Mouse (Mus musculus) MEL (cell line): ENCODE measurements around the gene Tbx21. TPM values are rescaled to one million over a fixed set of nuclear protein-coding genes. Genes with fewer than 3 reads are reported as not detected.
A peak's percentile ranks its signal among the peaks of the same experiment; 100 is the strongest.

Source experiments
- DNase-seq: peaks from one replicate; pipeline ENCODE4 v3.0.0; 2011; ENCODE audit warnings: low read depth, low spot score
- H3K27ac ChIP-seq: 2 replicates; pipeline ENCODE4 v1.5.1; 2012; ENCODE audit warnings: low read depth, mild to moderate bottlenecking, control low read depth, low read length, moderate library complexity; ENCODE audit not compliant: control insufficient read depth
- H3K27me3 ChIP-seq, 2 experiments: fragments of 150-350 bp in 1 of 2; sonication (generic) in 1 of 2; 2 replicates each; pipeline ENCODE4 v1.6.1; 2012; ENCODE audit warnings: low read length in 2 of 2, mild to moderate bottlenecking in 2 of 2, improper control_type of control experiment in 1 of 2, moderate library complexity in 1 of 2; ENCODE audit not compliant: insufficient read depth in 2 of 2, control insufficient read depth in 1 of 2
- H3K36me3 ChIP-seq, 2 experiments: 2 replicates each; pipeline ENCODE4 v1.6.1; 2012 to 2014; ENCODE audit warnings: low read length in 2 of 2, improper control_type of control experiment in 1 of 2, inconsistent platforms in 1 of 2, mild to moderate bottlenecking in 1 of 2; ENCODE audit not compliant: insufficient read depth in 2 of 2, control insufficient read depth in 1 of 2
- H3K4me1 ChIP-seq, 2 experiments: fragments of 150-350 bp in 1 of 2; sonication (generic) in 1 of 2; 2 replicates each; pipeline ENCODE4 v1.6.1; 2012; ENCODE audit warnings: low read length in 2 of 2, improper control_type of control experiment in 1 of 2, mild to moderate bottlenecking in 1 of 2; ENCODE audit not compliant: insufficient read depth in 2 of 2, control insufficient read depth in 1 of 2
- H3K4me3 ChIP-seq, 2 experiments: fragments of 150-350 bp in 1 of 2; sonication (generic) in 1 of 2; 2 replicates each; pipeline ENCODE4 v1.5.1; 2012; ENCODE audit warnings: low read depth in 2 of 2, low read length in 2 of 2, mild to moderate bottlenecking in 2 of 2, moderate library complexity in 2 of 2, control low read depth in 1 of 2, improper control_type of control experiment in 1 of 2; ENCODE audit not compliant: control insufficient read depth in 1 of 2, insufficient read depth in 1 of 2
- H3K79me2 ChIP-seq: 2 replicates; pipeline ENCODE4 v1.6.1; 2012; ENCODE audit warnings: mild to moderate bottlenecking, low read length, moderate library complexity; ENCODE audit not compliant: control insufficient read depth, poor library complexity, insufficient read depth
- H3K9ac ChIP-seq: 2 replicates; pipeline ENCODE4 v1.6.1; 2012; ENCODE audit warnings: low read depth, mild to moderate bottlenecking, control low read depth, low read length, moderate library complexity; ENCODE audit not compliant: control insufficient read depth, poor library complexity, severe bottlenecking
- H3K9me3 ChIP-seq: fragments of 150-350 bp; sonication (generic); replicated peaks from 2 replicates; pipeline ENCODE4 v1.6.1; 2012; ENCODE audit warnings: mild to moderate bottlenecking, low read length, improper control_type of control experiment, moderate library complexity; ENCODE audit not compliant: insufficient read depth
- CHD1 ChIP-seq: IDR thresholded peaks from 2 replicates; pipeline ENCODE4 v1.6.1; 2012; ENCODE audit warnings: low read depth, mild to moderate bottlenecking, inconsistent platforms, low read length, improper control_type of control experiment
- CTCF ChIP-seq, 3 experiments: IDR thresholded peaks in 2 of 3; conservative IDR thresholded peaks in 1 of 3; 2 replicates each; pipeline ENCODE4 v1.5.1; 2011 to 2012; ENCODE audit warnings: low read length in 3 of 3, low read depth in 2 of 3, mild to moderate bottlenecking in 2 of 3, improper control_type of control experiment in 1 of 3, inconsistent platforms in 1 of 3, mixed read lengths in 1 of 3, moderate library complexity in 1 of 3; ENCODE audit not compliant: control insufficient read depth in 1 of 3, insufficient read depth in 1 of 3, poor library complexity in 1 of 3, severe bottlenecking in 1 of 3
- E2F4 ChIP-seq: IDR thresholded peaks from 2 replicates; pipeline ENCODE4 v1.6.1; 2011; ENCODE audit warnings: low read depth, low read length, improper control_type of control experiment, borderline replicate concordance
- ELF1 ChIP-seq: IDR thresholded peaks from 2 replicates; pipeline ENCODE4 v1.6.1; 2014; ENCODE audit warnings: low read depth, mild to moderate bottlenecking, inconsistent platforms, low read length, improper control_type of control experiment, moderate library complexity
- ETS1 ChIP-seq: IDR thresholded peaks from 2 replicates; pipeline ENCODE4 v1.6.1; 2012; ENCODE audit warnings: low read depth, mild to moderate bottlenecking, inconsistent platforms, low read length, improper control_type of control experiment, moderate library complexity
- GABPA ChIP-seq: IDR thresholded peaks from 2 replicates; pipeline ENCODE4 v1.6.1; 2012; ENCODE audit warnings: low read depth, mild to moderate bottlenecking, inconsistent platforms, low read length, improper control_type of control experiment, moderate library complexity
- GATA1 ChIP-seq: IDR thresholded peaks from 2 replicates; pipeline ENCODE4 v1.6.1; 2011; ENCODE audit warnings: low read depth, low read length, improper control_type of control experiment
- JUND ChIP-seq: IDR thresholded peaks from 2 replicates; pipeline ENCODE4 v1.6.1; 2011; ENCODE audit warnings: low read depth, mild to moderate bottlenecking, improper control_type of control experiment, low read length
- MAX ChIP-seq: IDR thresholded peaks from 2 replicates; pipeline ENCODE4 v1.6.1; 2011; ENCODE audit warnings: low read length, improper control_type of control experiment
- MAZ ChIP-seq: IDR thresholded peaks from 2 replicates; pipeline ENCODE4 v1.6.1; 2012; ENCODE audit warnings: low read depth, mild to moderate bottlenecking, inconsistent platforms, low read length, improper control_type of control experiment
- MXI1 ChIP-seq: IDR thresholded peaks from 2 replicates; pipeline ENCODE4 v1.6.1; 2011; ENCODE audit warnings: mild to moderate bottlenecking, low read depth, low read length, improper control_type of control experiment
- MYB ChIP-seq: IDR thresholded peaks from 2 replicates; pipeline ENCODE4 v1.6.1; 2011; ENCODE audit warnings: mild to moderate bottlenecking, low read depth, low read length, improper control_type of control experiment
- MYC ChIP-seq: IDR thresholded peaks from 2 replicates; pipeline ENCODE4 v1.6.1; 2011; ENCODE audit warnings: low read depth, mild to moderate bottlenecking, low read length, improper control_type of control experiment, moderate library complexity
- NRF1 ChIP-seq: IDR thresholded peaks from 2 replicates; pipeline ENCODE4 v1.6.1; 2014; ENCODE audit warnings: low read depth, mild to moderate bottlenecking, inconsistent platforms, low read length, improper control_type of control experiment, moderate library complexity; ENCODE audit not compliant: poor library complexity, insufficient read depth, severe bottlenecking
- POLR2A ChIP-seq, 2 experiments: IDR thresholded peaks; 2 replicates each; pipeline ENCODE4 v1.6.1; 2011 to 2012; ENCODE audit warnings: low read length in 2 of 2, mild to moderate bottlenecking in 2 of 2, control low read depth in 1 of 2, improper control_type of control experiment in 1 of 2, low read depth in 1 of 2, moderate library complexity in 1 of 2; ENCODE audit not compliant: control insufficient read depth in 1 of 2, insufficient read depth in 1 of 2, poor library complexity in 1 of 2
- POLR2AphosphoS2 ChIP-seq: IDR thresholded peaks from 2 replicates; pipeline ENCODE4 v1.6.1; 2011; ENCODE audit warnings: low read length, improper control_type of control experiment
- POLR2AphosphoS5 ChIP-seq: IDR thresholded peaks from 2 replicates; pipeline ENCODE4 v1.6.1; 2012; ENCODE audit warnings: low read depth, borderline replicate concordance, mild to moderate bottlenecking, inconsistent platforms, low read length, moderate library complexity, mixed read lengths
- RAD21 ChIP-seq: IDR thresholded peaks from 2 replicates; pipeline ENCODE4 v1.6.1; 2011; ENCODE audit warnings: mild to moderate bottlenecking, low read depth, low read length, improper control_type of control experiment
- RCOR1 ChIP-seq: IDR thresholded peaks from 2 replicates; pipeline ENCODE4 v1.6.1; 2012; ENCODE audit warnings: low read depth, mild to moderate bottlenecking, inconsistent platforms, low read length, improper control_type of control experiment
- SIN3A ChIP-seq: IDR thresholded peaks from 2 replicates; pipeline ENCODE4 v1.6.1; 2012; ENCODE audit warnings: low read length, improper control_type of control experiment, inconsistent platforms
- SMC3 ChIP-seq: IDR thresholded peaks from 2 replicates; pipeline ENCODE4 v1.6.1; 2011; ENCODE audit warnings: low read depth, low read length, improper control_type of control experiment
- TAL1 ChIP-seq: IDR thresholded peaks from 2 replicates; pipeline ENCODE4 v1.6.1; 2012; ENCODE audit warnings: mild to moderate bottlenecking, inconsistent platforms, low read length, moderate library complexity, mixed read lengths
- ZC3H11A ChIP-seq: IDR thresholded peaks from 2 replicates; pipeline ENCODE4 v1.6.1; 2012; ENCODE audit warnings: low read depth, mild to moderate bottlenecking, inconsistent platforms, low read length, improper control_type of control experiment
- ZMIZ1 ChIP-seq: IDR thresholded peaks from 2 replicates; pipeline ENCODE4 v1.6.1; 2012; ENCODE audit warnings: low read depth, mild to moderate bottlenecking, inconsistent platforms, low read length, improper control_type of control experiment, moderate library complexity
- ZNF384 ChIP-seq: IDR thresholded peaks from 2 replicates; pipeline ENCODE4 v1.6.1; 2012; ENCODE audit warnings: low read depth, mild to moderate bottlenecking, inconsistent platforms, low read length, improper control_type of control experiment
- polyA plus RNA-seq, 2 experiments: library from polyadenylated mRNA; stranded (reverse) in 1 of 2; unstranded in 1 of 2; fragments of >175 nt in 1 of 2; fragments of >200 nt in 1 of 2; gene quantifications; 2 replicates each; pipeline versions ENCODE4 v1.2.1 to v1.2.4; 2012; ENCODE audit warnings: low replicate concordance in 2 of 2, low read depth in 1 of 2; ENCODE audit not compliant: insufficient read length in 2 of 2, insufficient read depth in 1 of 2, missing spikeins in 1 of 2
- total RNA-seq: library from RNA; depleted of rRNA; stranded (reverse); fragments of 300-350 nt; gene quantifications from 2 replicates; pipeline ENCODE4 v1.2.3, GENCODE M21; 2012

Gene Tbx21
- total and polyA plus RNA-seq, 3 experiments = not detected

DNA sequence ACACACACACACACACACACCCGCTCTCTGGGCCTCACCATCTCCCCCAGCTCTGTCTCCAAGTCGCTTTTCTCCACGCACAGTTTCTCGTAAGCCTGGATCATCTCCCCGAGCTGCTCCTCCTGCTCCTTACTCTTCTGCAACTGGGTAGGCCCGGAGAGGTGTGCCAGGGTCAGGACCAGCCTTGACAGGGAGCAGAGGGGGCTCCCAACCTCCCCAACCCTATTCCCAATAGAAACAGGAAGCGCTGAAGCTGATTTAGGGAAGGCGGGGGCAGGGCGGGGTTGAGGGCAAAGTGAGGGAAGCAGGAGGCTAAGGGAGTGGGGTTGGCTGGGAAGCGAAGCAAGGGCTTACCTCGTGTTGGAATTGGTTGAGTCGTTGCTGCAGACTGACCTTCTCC lies 33.5 kb upstream of the Tbx21 start:
- peaks cover 7 to 23% of the 10 kb centered on the region in 2 experiments; a peak in 2 of 4 replicates for H3K4me1 ChIP-seq
- TF ChIP-seq NRF1 (no peak), CTCF (IDR thresholded peaks at IDR 0.05 in 2 of 3, conservative IDR thresholded peaks at IDR 0.05 in 1 of 3; ENCODE audit: control insufficient read depth in 1 of 3, insufficient read depth in 1 of 3, low read depth in 2 of 3, low read length in 3 of 3, poor library complexity in 1 of 3, severe bottlenecking in 1 of 3) (no peak), MAX (no peak), GATA1 (no peak), MYB (no peak), POLR2A (IDR thresholded peaks at IDR 0.05; ENCODE audit: control insufficient read depth in 1 of 2, insufficient read depth in 1 of 2, low read depth in 1 of 2, low read length in 2 of 2, poor library complexity in 1 of 2) (no peak), SIN3A (no peak), ETS1 (no peak), GABPA (no peak), TAL1 (no peak), ZC3H11A (no peak)
- TF ChIP-seq, all 39 proteins: peak for 0
- no peak overlapping the region for H3K4me3 ChIP-seq
- no peaks in the 10 kb centered on the region for H3K27me3 ChIP-seq
- DNase-seq = no peak
- H3K27ac ChIP-seq = no peak overlapping the region
- no peaks in the 10 kb centered on the region for H3K9me3 ChIP-seq
- H3K79me2 ChIP-seq = peaks cover 7% of the 10 kb centered on the region; the same call in 1 of the 2 replicates
- H3K36me3 ChIP-seq = peaks cover 2 to 8% of the 10 kb centered on the region in 2 experiments; a peak in 2 of 4 replicates
- no peak overlapping the region for H3K9ac ChIP-seq

DNA sequence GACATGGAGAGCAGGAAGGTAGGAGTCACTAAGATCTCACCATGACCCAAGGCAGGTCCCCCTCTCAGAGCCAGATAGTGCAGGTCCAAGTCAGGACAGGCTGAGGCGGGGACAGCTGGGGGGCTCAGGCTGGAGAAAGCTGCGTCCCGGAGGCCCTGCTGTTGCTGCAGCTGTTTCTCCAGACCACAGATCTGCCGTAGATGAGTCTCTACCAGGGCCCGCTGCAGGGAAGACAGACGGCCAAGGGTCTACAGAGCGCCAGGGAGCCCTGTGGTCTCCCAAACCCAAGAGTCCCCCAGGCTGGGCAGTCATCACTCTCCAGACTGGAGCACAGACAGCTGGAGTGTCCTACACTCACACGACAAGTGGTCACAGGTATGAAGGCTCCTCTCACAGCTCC lies 32.2 kb upstream of the Tbx21 start:
- H3K27ac ChIP-seq = no peak overlapping the region
- TF ChIP-seq POLR2AphosphoS5 (no peak), MYB (no peak), JUND (no peak)
- H3K4me3 ChIP-seq = no peak overlapping the region
- H3K79me2 ChIP-seq = peaks cover 7% of the 10 kb centered on the region; the same call in 1 of the 2 replicates
- H3K4me1 ChIP-seq = peaks cover 7 to 23% of the 10 kb centered on the region in 2 experiments; a peak in 2 of 4 replicates
- peaks cover 2 to 8% of the 10 kb centered on the region in 2 experiments; a peak in 2 of 4 replicates for H3K36me3 ChIP-seq
- DNase-seq = no peak
- no peaks in the 10 kb centered on the region for H3K27me3 ChIP-seq
- no peaks in the 10 kb centered on the region for H3K9me3 ChIP-seq
- H3K9ac ChIP-seq = no peak overlapping the region

DNA sequence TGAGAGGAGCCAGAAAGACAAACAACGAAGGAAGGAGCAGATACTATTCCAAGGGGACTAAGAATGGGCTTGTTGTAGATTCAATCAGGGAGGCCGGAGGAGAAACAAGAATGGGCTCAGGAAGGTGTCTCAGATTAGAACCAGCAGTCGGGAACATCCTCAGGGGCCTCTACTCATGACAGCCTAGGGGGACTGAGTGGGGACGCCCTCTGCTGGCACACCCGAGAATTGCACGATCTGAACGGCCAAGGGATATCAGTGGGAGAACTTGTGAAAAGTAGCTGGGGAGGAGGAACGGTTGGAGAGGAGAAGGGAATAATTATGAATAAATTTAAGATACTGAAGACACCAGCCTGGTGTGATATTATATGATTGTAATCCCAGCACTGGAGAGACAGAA lies 31.6 kb upstream of the Tbx21 start:
- H3K4me1 ChIP-seq = peaks cover 5 to 17% of the 10 kb centered on the region in 2 experiments; a peak in 2 of 4 replicates
- no peaks in the 10 kb centered on the region for H3K27me3 ChIP-seq
- TF ChIP-seq POLR2AphosphoS2 (no peak), CTCF (IDR thresholded peaks at IDR 0.05 in 2 of 3, conservative IDR thresholded peaks at IDR 0.05 in 1 of 3; ENCODE audit: control insufficient read depth in 1 of 3, insufficient read depth in 1 of 3, low read depth in 2 of 3, low read length in 3 of 3, poor library complexity in 1 of 3, severe bottlenecking in 1 of 3) (peak; percentile 95 to 99 (median 98)), MYB (no peak), ZNF384 (no peak), ZMIZ1 (no peak), MXI1 (0 out of 2 replicates have a peak, but pooled peaks have one; percentile 22), E2F4 (no peak), NRF1 (no peak), JUND (0 out of 2 replicates have a peak, but pooled peaks have one; percentile 38), CHD1 (no peak), ETS1 (no peak), GATA1 (no peak), MAZ (0 out of 2 replicates have a peak, but pooled peaks have one; percentile 62), RAD21 (peak; percentile 73), TAL1 (no peak), RCOR1 (0 out of 2 replicates have a peak, but pooled peaks have one; percentile 33), SMC3 (peak; percentile 93), ELF1 (no peak), MYC (no peak)

More for the DNA sequence above, 31.6 kb upstream of the Tbx21 start:
- Histone ChIP-seq H3K9ac (no peak overlapping the region), H3K27ac (no peak overlapping the region), H3K79me2 (peaks cover 7% of the 10 kb centered on the region; the same call in 1 of the 2 replicates), H3K4me3 (no peak overlapping the region), H3K36me3 (peaks cover 2 to 4% of the 10 kb centered on the region in 2 experiments; a peak in 2 of 4 replicates), H3K9me3 (no peaks in the 10 kb centered on the region)
- DNase-seq = peak; percentile 83
